Mouse (Mus musculus): ENCODE measurements around the gene Cyth2. TPM values are rescaled to one million over a fixed set of nuclear protein-coding genes. Genes with fewer than 3 reads are reported as not detected.
A peak's percentile ranks its signal among the peaks of the same experiment; 100 is the strongest.

Cyth2 gene
- 314 and 335 TPM in 2 replicates for polyA plus RNA-seq (2015; fragmentation: Nextera tagmentation; extraction: Ambion mirVana)

GRCm38 (mm10) chr7:45813787-45814779 is at the start of gene Cyth2:
Cyth2 (minus strand) TSS chr7:45814581.
- WGBS = under 1% methylated on average over 56 of the region's 92 CpGs
- peak; percentile 98 for ATAC-seq
- Histone ChIP-seq H3K9ac (peak within 1 kb of the TSS; percentile 92), H3K4me3 (peak within 1 kb of the TSS; percentile 78), H3K4me2 (peak within 1 kb of the TSS; percentile 92), H3K4me1 (peaks cover 33% of the 10 kb centered on the region), H3K9me3 (replicated peaks) (no peaks in the 10 kb centered on the region), H3K27ac (peak within 1 kb of the TSS; percentile 99), H3K36me3 (ENCODE audit: poor library complexity, severe bottlenecking) (peaks cover 39% of the 10 kb centered on the region), H3K27me3 (peaks cover 7% of the 10 kb centered on the region; the same call in 1 of the 2 replicates)

- Histone ChIP-seq H3K27ac (no peak overlapping the region), H3K4me1 (peaks cover 19% of the 10 kb centered on the region), H3K4me3 (no peak overlapping the region), H3K9ac (no peak overlapping the region), H3K4me2 (no peak overlapping the region), H3K9me3 (replicated peaks) (no peaks in the 10 kb centered on the region), H3K36me3 (ENCODE audit: poor library complexity, severe bottlenecking) (no peaks in the 10 kb centered on the region), H3K27me3 (peaks cover 21% of the 10 kb centered on the region)
- WGBS = 86% methylated on average over 7 of the region's 7 CpGs
- ATAC-seq = no peak
Measured at GRCm38 (mm10) chr7:45862804-45863203, 48.4 kb upstream of the Cyth2 start.

- no peak overlapping the region for H3K4me2 ChIP-seq
- ATAC-seq = no peak
- H3K9ac ChIP-seq = no peak overlapping the region
- H3K9me3 ChIP-seq (replicated peaks) = no peaks in the 10 kb centered on the region
- H3K27ac ChIP-seq = no peak overlapping the region
- no peaks in the 10 kb centered on the region for H3K36me3 ChIP-seq (ENCODE audit: poor library complexity, severe bottlenecking)
- peaks cover 36% of the 10 kb centered on the region for H3K27me3 ChIP-seq
- 75% methylated on average over 4 of the region's 4 CpGs for WGBS
- no peak overlapping the region for H3K4me3 ChIP-seq
- H3K4me1 ChIP-seq = peaks cover 15% of the 10 kb centered on the region
Measured at GRCm38 (mm10) chr7:45859008-45859407, 44.6 kb upstream of the Cyth2 start.

- Histone ChIP-seq H3K27ac (no peak overlapping the region), H3K36me3 (ENCODE audit: poor library complexity, severe bottlenecking) (no peaks in the 10 kb centered on the region), H3K4me1 (peaks cover 15% of the 10 kb centered on the region), H3K9me3 (replicated peaks) (no peaks in the 10 kb centered on the region), H3K27me3 (peaks cover 36% of the 10 kb centered on the region), H3K4me3 (peak overlapping the region; percentile 30), H3K9ac (peak overlapping the region; percentile 57), H3K4me2 (peak overlapping the region; percentile 63)
- 0 out of 2 replicates have a peak, but pooled peaks have one; percentile 19 for ATAC-seq
- WGBS = 4% methylated on average over 29 of the region's 30 CpGs
Measured at GRCm38 (mm10) chr7:45856950-45857901, 42.8 kb upstream of the Cyth2 start.

- Histone ChIP-seq H3K4me3 (no peak overlapping the region), H3K27ac (no peak overlapping the region), H3K27me3 (peaks cover 36% of the 10 kb centered on the region), H3K9me3 (replicated peaks) (no peaks in the 10 kb centered on the region), H3K4me1 (peaks cover 18% of the 10 kb centered on the region), H3K9ac (no peak overlapping the region), H3K36me3 (ENCODE audit: poor library complexity, severe bottlenecking) (no peaks in the 10 kb centered on the region), H3K4me2 (no peak overlapping the region)
- ATAC-seq = no peak
- WGBS = 82% methylated on average over 12 of the region's 12 CpGs
Measured at GRCm38 (mm10) chr7:45853089-45853488, 38.7 kb upstream of the Cyth2 start.

- H3K27ac ChIP-seq = no peak overlapping the region
- H3K4me3 ChIP-seq = no peak overlapping the region
- H3K9ac ChIP-seq = no peak overlapping the region
- no peak overlapping the region for H3K4me2 ChIP-seq
- no peaks in the 10 kb centered on the region for H3K9me3 ChIP-seq (replicated peaks)
- no peaks in the 10 kb centered on the region for H3K36me3 ChIP-seq (ENCODE audit: poor library complexity, severe bottlenecking)
- ATAC-seq = no peak
- 74% methylated on average over 3 of the region's 3 CpGs for WGBS
- peaks cover 17% of the 10 kb centered on the region for H3K27me3 ChIP-seq
- H3K4me1 ChIP-seq = 0 out of 2 replicates have a peak, but pooled peaks cover 5% of the 10 kb centered on the region
Measured at GRCm38 (mm10) chr7:45850661-45851060, 36.3 kb upstream of the Cyth2 start.

GRCm38 (mm10) chr7:45848447-45849027 is 34.2 kb upstream of the Cyth2 start:
- Histone ChIP-seq H3K4me3 (no peak overlapping the region), H3K9me3 (replicated peaks) (no peaks in the 10 kb centered on the region), H3K27ac (no peak overlapping the region), H3K4me2 (no peak overlapping the region), H3K9ac (no peak overlapping the region), H3K27me3 (peaks cover 19% of the 10 kb centered on the region), H3K36me3 (ENCODE audit: poor library complexity, severe bottlenecking) (no peaks in the 10 kb centered on the region), H3K4me1 (0 out of 2 replicates have a peak, but pooled peaks cover 5% of the 10 kb centered on the region)
- no peak for ATAC-seq
- 3% methylated on average over 6 of the region's 6 CpGs for WGBS

GRCm38 (mm10) chr7:45842950-45843744 is 28.8 kb upstream of the Cyth2 start:
- Histone ChIP-seq H3K4me2 (no peak overlapping the region), H3K4me1 (no peaks in the 10 kb centered on the region), H3K27me3 (peaks cover 27% of the 10 kb centered on the region), H3K4me3 (no peak overlapping the region), H3K36me3 (ENCODE audit: poor library complexity, severe bottlenecking) (no peaks in the 10 kb centered on the region), H3K9ac (no peak overlapping the region), H3K27ac (no peak overlapping the region), H3K9me3 (replicated peaks) (no peaks in the 10 kb centered on the region)
- WGBS = 90% methylated on average over 10 of the region's 10 CpGs
- ATAC-seq = no peak

- peaks cover 56% of the 10 kb centered on the region for H3K27me3 ChIP-seq
- H3K27ac ChIP-seq = no peak overlapping the region
- WGBS = 2% methylated on average over 22 of the region's 31 CpGs
- H3K9me3 ChIP-seq (replicated peaks) = no peaks in the 10 kb centered on the region
- no peak for ATAC-seq
- H3K9ac ChIP-seq = peak overlapping the region; percentile 34; the same call in 1 of the 2 replicates
- peaks cover 9% of the 10 kb centered on the region for H3K36me3 ChIP-seq (ENCODE audit: poor library complexity, severe bottlenecking)
- peak overlapping the region; percentile 34 for H3K4me3 ChIP-seq
- peaks cover 29% of the 10 kb centered on the region for H3K4me1 ChIP-seq
- peak overlapping the region; percentile 50 for H3K4me2 ChIP-seq
Measured at GRCm38 (mm10) chr7:45833924-45834323, 19.5 kb upstream of the Cyth2 start.

GRCm38 (mm10) chr7:45833148-45833790 is 18.9 kb upstream of the Cyth2 start:
- no peak overlapping the region for H3K27ac ChIP-seq
- H3K4me1 ChIP-seq = peaks cover 29% of the 10 kb centered on the region
- H3K27me3 ChIP-seq = peaks cover 56% of the 10 kb centered on the region
- H3K4me2 ChIP-seq = peak overlapping the region; percentile 50
- peak overlapping the region; percentile 34 for H3K4me3 ChIP-seq
- H3K36me3 ChIP-seq (ENCODE audit: poor library complexity, severe bottlenecking) = peaks cover 15% of the 10 kb centered on the region
- no peaks in the 10 kb centered on the region for H3K9me3 ChIP-seq (replicated peaks)
- H3K9ac ChIP-seq = no peak overlapping the region; the same call in 1 of the 2 replicates
- WGBS = under 1% methylated on average over 79 of the region's 86 CpGs
- no peak for ATAC-seq
